Mouse (Mus musculus) lung, adult 2 months (tissue): ENCODE measurements around the gene Gfra1.

ENCODE experiments used
- CTCF ChIP-seq: fragments of 200-500 bp; IDR thresholded peaks from 2 replicates; pipeline ENCODE4 v1.5.1; 2011; ENCODE audit warnings: mild to moderate bottlenecking, low read length, control low read depth; ENCODE audit not compliant: insufficient read depth
- POLR2A ChIP-seq: fragments of 200-500 bp; IDR thresholded peaks from 2 replicates; pipeline ENCODE4 v1.6.1; 2011; ENCODE audit warnings: low read depth, mild to moderate bottlenecking, control low read depth, low read length, borderline replicate concordance; ENCODE audit errors: extremely low read depth

GRCm38 (mm10) chr19:58382535-58382934 is 73.2 kb downstream of the Gfra1 start:
- no peak for TF ChIP-seq POLR2A
- TF ChIP-seq CTCF = no peak
